Mouse (Mus musculus) layer of hippocampus, adult 9-11 months (tissue): Measurements from ENCODE around the gene Pvr.

Source experiments
- DNase-seq: peaks from one replicate; pipeline ENCODE4 v3.0.0; 2022

Gene Pvr

GRCm38 (mm10) chr7:19920506-19921261 lies at the start of gene Pvr:
TSS of gene Pvr (minus strand) at chr7:19921160.
- DNase-seq, result peak; percentile 82

- no peak for DNase-seq
These were observed 49.2 kb upstream of the Pvr start for GRCm38 (mm10) chr7:19970196-19970595.

- no peak for DNase-seq
These were observed 48.7 kb upstream of the Pvr start for GRCm38 (mm10) chr7:19969541-19970090.

- no peak for DNase-seq
These were observed 48.1 kb upstream of the Pvr start for GRCm38 (mm10) chr7:19969106-19969505.

- no peak for DNase-seq
These were observed 44.1 kb upstream of the Pvr start, which contains the start of gene Ceacam20 for GRCm38 (mm10) chr7:19964985-19965579. TSS of gene Ceacam20 (plus strand) at chr7:19965412.

GRCm38 (mm10) chr7:19962423-19962822 lies 41.5 kb upstream of the Pvr start:
- DNase-seq, result no peak

GRCm38 (mm10) chr7:19956341-19956781 lies 35.4 kb upstream of the Pvr start:
- peak; percentile 81 for DNase-seq

GRCm38 (mm10) chr7:19955861-19956260 lies 34.9 kb upstream of the Pvr start:
- no peak for DNase-seq

- DNase-seq, result no peak
These were observed 32.1 kb upstream of the Pvr start for GRCm38 (mm10) chr7:19953054-19953453.

- DNase-seq, result no peak
These were observed 31.5 kb upstream of the Pvr start for GRCm38 (mm10) chr7:19952320-19952986.

- DNase-seq, result no peak
These were observed 29.6 kb upstream of the Pvr start, which contains the start of gene Igsf23 for GRCm38 (mm10) chr7:19950589-19950988. TSS of gene Igsf23 (minus strand) at chr7:19950756.

- no peak for DNase-seq
These were observed 29.0 kb upstream of the Pvr start for GRCm38 (mm10) chr7:19949996-19950395.

- no peak for DNase-seq
These were observed 28.0 kb upstream of the Pvr start for GRCm38 (mm10) chr7:19948956-19949355.

- no peak for DNase-seq
These were observed 25.0 kb upstream of the Pvr start for GRCm38 (mm10) chr7:19945821-19946515.

- DNase-seq, result no peak
These were observed 24.2 kb upstream of the Pvr start for GRCm38 (mm10) chr7:19945201-19945600.

- DNase-seq, result no peak
These were observed 23.7 kb upstream of the Pvr start for GRCm38 (mm10) chr7:19944709-19945108.

- no peak for DNase-seq
These were observed 19.3 kb upstream of the Pvr start for GRCm38 (mm10) chr7:19940256-19940655.

GRCm38 (mm10) chr7:19939555-19940235 lies 18.7 kb upstream of the Pvr start:
- DNase-seq, result peak; percentile 83

- DNase-seq, result no peak
These were observed 16.4 kb upstream of the Pvr start for GRCm38 (mm10) chr7:19937229-19937821.

- no peak for DNase-seq
These were observed 15.0 kb upstream of the Pvr start for GRCm38 (mm10) chr7:19935961-19936360.

- no peak for DNase-seq
These were observed 14.3 kb upstream of the Pvr start for GRCm38 (mm10) chr7:19935171-19935751.
